ENCODE assay signal across 8 mouse cellular contexts in genomic region chr5:62895326-62895725, GRCm38 (mm10).
A peak's percentile ranks its signal among the peaks of the same experiment; 100 is the strongest.
DNase-seq lines count a peak whose midpoint lies in the region; ATAC-seq and TF ChIP-seq lines count a peak whose summit lies in the region.

No protein-coding gene starts in this region.

- no peaks in the 10 kb centered on the region for H3K9me3 ChIP-seq in hindbrain, embryonic 11.5 days (ENCODE audit: control insufficient read depth, low read length)
- H3K9me3 ChIP-seq in hindbrain, embryonic 10.5 days, result no peaks in the 10 kb centered on the region
- no peaks in the 10 kb centered on the region for H3K9me3 ChIP-seq in midbrain, embryonic 16.5 days (replicated peaks; ENCODE audit: control insufficient read depth, low read length, poor library complexity, severe bottlenecking)

- WGBS in hindbrain, embryonic 11.5 days, result 82% methylated on average over 3 of the region's 3 CpGs
- WGBS in hindbrain, embryonic 10.5 days, result 78% methylated on average over 3 of the region's 3 CpGs
- 69% methylated on average over 3 of the region's 3 CpGs for WGBS in midbrain, embryonic 16.5 days

- ATAC-seq in hindbrain, embryonic 11.5 days (ENCODE audit: low FRiP score), result peak; percentile 68; the same call in 1 of the 2 replicates
- ATAC-seq in inflammation-experienced regulatory T-cells, adult 6 months, result peak; percentile 78
- ATAC-seq in midbrain, embryonic 16.5 days, result peak; percentile 79

- peak; percentile 54 for TF ChIP-seq CTCF in cortical plate, adult 2 months (IDR thresholded peaks at IDR 0.05; ENCODE audit: extremely low read depth, insufficient read depth, low read length)

- no peaks in the 10 kb centered on the region for H3K27me3 ChIP-seq in hindbrain, embryonic 11.5 days (ENCODE audit: control insufficient read depth, insufficient read depth, low read length)
- no peaks in the 10 kb centered on the region for H3K27me3 ChIP-seq in hindbrain, embryonic 10.5 days (ENCODE audit: insufficient read depth, poor library complexity, severe bottlenecking)
- no peaks in the 10 kb centered on the region for H3K27me3 ChIP-seq in midbrain, embryonic 16.5 days (ENCODE audit: control insufficient read depth, insufficient read depth, low read depth, low read length)

- no peak for TF ChIP-seq POLR2A in cortical plate, adult 2 months (IDR thresholded peaks at IDR 0.05; ENCODE audit: extremely low read depth, insufficient read depth, low read length)

- peak; percentile 44 for DNase-seq in hindbrain, embryonic 11.5 days (ENCODE audit: low spot score)
- no peak for DNase-seq in hindbrain, embryonic 10.5 days (ENCODE audit: low spot score)
- peak; percentile 73 for DNase-seq in CD4-positive, CD25-positive, alpha-beta regulatory T cell, adult 2 months (ENCODE audit: low read depth, low spot score)
- DNase-seq in adrenal gland, adult 2 months, result no peak
- no peak for DNase-seq in heart, adult 9 months (ENCODE audit: low spot score in 2 of 2)

- H3K4me2 ChIP-seq in hindbrain, embryonic 11.5 days (replicated peaks; ENCODE audit: low read depth, low read length), result no peak overlapping the region
- H3K4me2 ChIP-seq in midbrain, embryonic 16.5 days (ENCODE audit: low read length), result no peak overlapping the region

- H3K4me3 ChIP-seq in hindbrain, embryonic 11.5 days (ENCODE audit: low read depth, low read length), result no peak overlapping the region
- no peak overlapping the region for H3K4me3 ChIP-seq in hindbrain, embryonic 10.5 days
- no peak overlapping the region for H3K4me3 ChIP-seq in cortical plate, adult 2 months (ENCODE audit: insufficient read depth, low read length)
- no peak overlapping the region for H3K4me3 ChIP-seq in midbrain, embryonic 16.5 days (ENCODE audit: low read depth, low read length)

- H3K9ac ChIP-seq in hindbrain, embryonic 11.5 days (ENCODE audit: low read depth, low read length), result no peak overlapping the region
- H3K9ac ChIP-seq in midbrain, embryonic 16.5 days (ENCODE audit: low read depth, low read length), result no peak overlapping the region

- H3K4me1 ChIP-seq in hindbrain, embryonic 11.5 days (replicated peaks; ENCODE audit: control insufficient read depth, insufficient read depth, low read length), result no peaks in the 10 kb centered on the region
- H3K4me1 ChIP-seq in hindbrain, embryonic 10.5 days (replicated peaks), result no peaks in the 10 kb centered on the region
- H3K4me1 ChIP-seq in cortical plate, adult 2 months (ENCODE audit: control insufficient read depth, insufficient read depth, low read length), result no peaks in the 10 kb centered on the region
- H3K4me1 ChIP-seq in midbrain, embryonic 16.5 days (ENCODE audit: control insufficient read depth, insufficient read depth, low read length), result no peaks in the 10 kb centered on the region

- H3K36me3 ChIP-seq in hindbrain, embryonic 11.5 days (ENCODE audit: control insufficient read depth, insufficient read depth, low read length), result no peaks in the 10 kb centered on the region
- H3K36me3 ChIP-seq in hindbrain, embryonic 10.5 days, result no peaks in the 10 kb centered on the region
- no peaks in the 10 kb centered on the region for H3K36me3 ChIP-seq in midbrain, embryonic 16.5 days (ENCODE audit: control insufficient read depth, insufficient read depth, low read length)

- no peak overlapping the region for H3K27ac ChIP-seq in hindbrain, embryonic 11.5 days (ENCODE audit: low read depth, low read length)
- H3K27ac ChIP-seq in hindbrain, embryonic 10.5 days, result no peak overlapping the region
- no peak overlapping the region for H3K27ac ChIP-seq in cortical plate, adult 2 months (ENCODE audit: insufficient read depth, low read length)
- H3K27ac ChIP-seq in midbrain, embryonic 16.5 days (ENCODE audit: low read length), result no peak overlapping the region

Comparison
In these comparisons a context has a peak if more than half of its experiments do, and no peak if none do; other contexts are left out.
1. DNase-seq: peak in hindbrain, embryonic 11.5 days (single experiment) and CD4-positive, CD25-positive, alpha-beta regulatory T cell, adult 2 months (single experiment); none in hindbrain, embryonic 10.5 days (single experiment), adrenal gland, adult 2 months (single experiment) and heart, adult 9 months (0 of 2).
2. Peak in every context shown above with its lines, with median percentiles within 50 percentile points of each other: ATAC-seq.